22 mouse cellular contexts compared by ENCODE assay signal in genomic region chr11:73333357-73333756, GRCm38 (mm10). TPM values are rescaled to one million over a fixed set of nuclear protein-coding genes. Genes with fewer than 3 reads are reported as not detected.
"Had no signal": no experiment of that assay in that cellular context is flagged by ENCODE, and none has a peak within 500 bp of the region (broad histone marks: within the 10 kb centered on the region; RNA-seq: fewer than 3 reads in every experiment).

No protein-coding gene starts in this region.

- H3K27ac ChIP-seq: liver, embryonic 15.5 days; lung, embryonic 15.5 days; macrophage; midbrain, embryonic 12.5 days; neural tube, embryonic 12.5 days; stomach, embryonic 15.5 days; stomach, postnatal 0 days had no signal

- H3K9ac ChIP-seq: liver, embryonic 15.5 days; liver, postnatal 0 days; lung, embryonic 15.5 days; midbrain, embryonic 12.5 days; neural tube, embryonic 12.5 days; stomach, embryonic 15.5 days had no signal

- H3K36me3 ChIP-seq: liver, embryonic 15.5 days; lung, embryonic 15.5 days; midbrain, embryonic 12.5 days; neural tube, embryonic 12.5 days; stomach, embryonic 15.5 days had no signal

- H3K4me2 ChIP-seq: liver, embryonic 15.5 days; lung, embryonic 15.5 days; midbrain, embryonic 12.5 days; neural tube, embryonic 12.5 days; stomach, embryonic 15.5 days had no signal

- H3K9me3 ChIP-seq: liver, embryonic 15.5 days; lung, embryonic 15.5 days; midbrain, embryonic 12.5 days; neural tube, embryonic 12.5 days; stomach, embryonic 15.5 days had no signal

- DNase-seq: liver, postnatal 0 days; lung, adult 2 months; lung, postnatal 14 days; lung, postnatal 36 days; right cerebral cortex, postnatal 14 days; thymus, adult 2 months; thymus, postnatal 25 days; thymus, postnatal 4 days had no signal

- H3K4me3 ChIP-seq: liver, embryonic 15.5 days; lung, embryonic 15.5 days; megakaryocyte, embryonic 14.5 days; midbrain, embryonic 12.5 days; neural tube, embryonic 12.5 days; stomach, embryonic 15.5 days had no signal

- H3K27me3 ChIP-seq: liver, embryonic 15.5 days; lung, embryonic 15.5 days; megakaryocyte, embryonic 14.5 days; midbrain, embryonic 12.5 days; neural tube, embryonic 12.5 days; stomach, embryonic 15.5 days had no signal

- ATAC-seq: liver, postnatal 0 days; lung, postnatal 0 days; midbrain, embryonic 16.5 days had no signal

- H3K4me1 ChIP-seq: liver, embryonic 15.5 days; lung, embryonic 15.5 days; megakaryocyte, embryonic 14.5 days; midbrain, embryonic 12.5 days; neural tube, embryonic 12.5 days; stomach, embryonic 15.5 days had no signal

RNA-seq across cellular contexts. Expression of gene Gm49340, which starts 3.8 kb away (rescaled TPM):
- polyA plus RNA-seq: lung, adult 2 months; lung, postnatal 0 days; macrophage; midbrain, embryonic 12.5 days; midbrain, embryonic 16.5 days; neural tube, embryonic 12.5 days; neural tube, embryonic 14.5 days; spleen, adult 2 months; stomach, embryonic 15.5 days; stomach, postnatal 0 days; thymus, adult 2 months; urinary bladder, adult 2 months had no signal

RNA-seq across cellular contexts. Expression of gene Spata22, which starts 3.8 kb away (rescaled TPM):
- polyA plus RNA-seq: lung, adult 2 months; lung, embryonic 15.5 days; lung, postnatal 0 days; macrophage; midbrain, embryonic 12.5 days; neural tube, embryonic 12.5 days; neural tube, embryonic 14.5 days; spleen, adult 2 months; stomach, postnatal 0 days; thymus, adult 2 months had no signal

RNA-seq across cellular contexts. Expression of gene Olfr20, which starts 17.2 kb away (rescaled TPM):
- polyA plus RNA-seq: liver, embryonic 15.5 days; liver, postnatal 0 days; lung, adult 2 months; lung, embryonic 15.5 days; lung, postnatal 0 days; macrophage; midbrain, embryonic 12.5 days; midbrain, embryonic 16.5 days; neural tube, embryonic 12.5 days; neural tube, embryonic 14.5 days; spleen, adult 2 months; stomach, embryonic 15.5 days; stomach, postnatal 0 days had no signal

RNA-seq across cellular contexts. Expression of gene Olfr376, which starts 37.7 kb away (rescaled TPM):
- polyA plus RNA-seq: liver, embryonic 15.5 days; liver, postnatal 0 days; lung, adult 2 months; lung, embryonic 15.5 days; lung, postnatal 0 days; macrophage; midbrain, embryonic 12.5 days; midbrain, embryonic 16.5 days; neural tube, embryonic 12.5 days; neural tube, embryonic 14.5 days; spleen, adult 2 months; stomach, embryonic 15.5 days; stomach, postnatal 0 days; testis, adult 2 months; thymus, adult 2 months; urinary bladder, adult 2 months had no signal
